ENCODE assay signal across 24 mouse cellular contexts in genomic region chr2:3176751-3177150, GRCm38 (mm10).
"Had no signal": no experiment of that assay in that cellular context is flagged by ENCODE, and none has a peak within 500 bp of the region (broad histone marks: within the 10 kb centered on the region; RNA-seq: fewer than 3 reads in every experiment).

No protein-coding gene starts in this region.

- H3K4me1 ChIP-seq: limb, embryonic 10.5 days; liver, embryonic 15.5 days had no signal

- ATAC-seq: intestine, postnatal 0 days; liver, embryonic 12.5 days; midbrain, embryonic 13.5 days; midbrain, embryonic 16.5 days had no signal

- H3K4me2 ChIP-seq: kidney, embryonic 15.5 days; limb, embryonic 13.5 days; liver, embryonic 12.5 days; liver, embryonic 15.5 days; lung, embryonic 15.5 days; midbrain, embryonic 13.5 days; neural tube, embryonic 13.5 days; stomach, embryonic 15.5 days had no signal

- H3K27me3 ChIP-seq: kidney, embryonic 15.5 days; limb, embryonic 13.5 days; liver, embryonic 12.5 days; liver, embryonic 15.5 days; lung, embryonic 15.5 days; midbrain, embryonic 13.5 days; neural tube, embryonic 13.5 days; stomach, embryonic 15.5 days had no signal

- H3K36me3 ChIP-seq: liver, embryonic 12.5 days; liver, embryonic 15.5 days; stomach, embryonic 15.5 days had no signal

- DNase-seq: kidney, adult 8-10 months; kidney, postnatal 14 days; layer of hippocampus, adult 9-11 months; liver; lung, adult 18-20 months; lung, postnatal 10 days; lung, postnatal 36 days; right cerebral cortex, postnatal 25 days; spleen, adult 18-20 months; thymus, postnatal 25 days had no signal

- H3K9me3 ChIP-seq: kidney, embryonic 15.5 days; limb, embryonic 10.5 days; limb, embryonic 13.5 days; liver, embryonic 12.5 days; liver, embryonic 15.5 days; lung, embryonic 15.5 days; megakaryocyte, embryonic 14.5 days; midbrain, embryonic 10.5 days; midbrain, embryonic 13.5 days; neural tube, embryonic 13.5 days; stomach, embryonic 15.5 days had no signal

- H3K9ac ChIP-seq: kidney, embryonic 15.5 days; limb, embryonic 13.5 days; liver, embryonic 12.5 days; liver, embryonic 15.5 days; lung, embryonic 15.5 days; midbrain, embryonic 13.5 days; neural tube, embryonic 13.5 days; stomach, embryonic 15.5 days had no signal

- H3K27ac ChIP-seq: kidney, embryonic 15.5 days; limb, embryonic 10.5 days; limb, embryonic 13.5 days; liver, embryonic 12.5 days; liver, embryonic 15.5 days; lung, embryonic 15.5 days; midbrain, embryonic 10.5 days; midbrain, embryonic 13.5 days; neural tube, embryonic 13.5 days; stomach, embryonic 15.5 days had no signal

- H3K4me3 ChIP-seq: kidney, embryonic 15.5 days; limb, embryonic 10.5 days; limb, embryonic 13.5 days; liver, embryonic 12.5 days; liver, embryonic 15.5 days; lung, embryonic 15.5 days; megakaryocyte, embryonic 14.5 days; midbrain, embryonic 10.5 days; midbrain, embryonic 13.5 days; myocyte; neural tube, embryonic 13.5 days; stomach, embryonic 15.5 days had no signal
